Mouse (Mus musculus): ENCODE measurements around the gene Flrt2.

GRCm38 (mm10) chr12:95701580-95701979, 9.6 kb downstream of the Flrt2 start:
- no peak for TF ChIP-seq CTCF (IDR thresholded peaks at IDR 0.05; ENCODE audit: borderline replicate concordance, control insufficient read depth, extremely low read depth, insufficient read depth, low read length, poor library complexity)
- TF ChIP-seq POLR2A (IDR thresholded peaks at IDR 0.05; ENCODE audit: control insufficient read depth, extremely low read depth, insufficient read depth, low read length, poor library complexity), result no peak

Measured in thymus, adult 2 months (tissue).